Mouse (Mus musculus): Measurements from ENCODE around the gene Ccl24. TPM values are rescaled to one million over a fixed set of nuclear protein-coding genes. Genes with fewer than 3 reads are reported as not detected.

The Ccl24 gene
- polyA plus RNA-seq, 1 experiment from 2014 or later, result 1.5 TPM

Other genes starting within 250 kb of the Ccl24 start
- gene Fkbp6, start 223.0 kb downstream of the Ccl24 start, polyA plus RNA-seq (2015; fragmentation: Nextera tagmentation; extraction: Ambion mirVana), result not detected in 2 replicates
- gene Trim50, start 219.8 kb downstream of the Ccl24 start, polyA plus RNA-seq (2015; fragmentation: Nextera tagmentation; extraction: Ambion mirVana), result not detected in 2 replicates
- gene Nsun5, start 203.1 kb downstream of the Ccl24 start, polyA plus RNA-seq (2015; fragmentation: Nextera tagmentation; extraction: Ambion mirVana), result 38.0 and 41.8 TPM in 2 replicates
- 11.4 and 11.7 TPM in 2 replicates for gene Pom121, start 178.5 kb downstream of the Ccl24 start, polyA plus RNA-seq (2015; fragmentation: Nextera tagmentation; extraction: Ambion mirVana)
- gene Hip1, start 27.9 kb downstream of the Ccl24 start, polyA plus RNA-seq (2015; fragmentation: Nextera tagmentation; extraction: Ambion mirVana), result 29.1 and 32.5 TPM in 2 replicates
- not detected in 2 replicates for gene Ccl26, start 9.5 kb downstream of the Ccl24 start, polyA plus RNA-seq (2015; fragmentation: Nextera tagmentation; extraction: Ambion mirVana)
- 60.3 and 72.2 TPM in 2 replicates for gene Rhbdd2, start 59.6 kb upstream of the Ccl24 start, polyA plus RNA-seq (2015; fragmentation: Nextera tagmentation; extraction: Ambion mirVana)
- gene Por, start 97.0 kb upstream of the Ccl24 start, polyA plus RNA-seq (2015; fragmentation: Nextera tagmentation; extraction: Ambion mirVana), result 104 and 121 TPM in 2 replicates
- gene Tmem120a, start 171.4 kb upstream of the Ccl24 start, polyA plus RNA-seq (2015; fragmentation: Nextera tagmentation; extraction: Ambion mirVana), result 81.3 and 82.9 TPM in 2 replicates
- gene Styxl1, start 205.3 kb upstream of the Ccl24 start, polyA plus RNA-seq (2015; fragmentation: Nextera tagmentation; extraction: Ambion mirVana), result 0.23 and 0.35 TPM in 2 replicates
- gene Mdh2, start 205.4 kb upstream of the Ccl24 start, polyA plus RNA-seq (2015; fragmentation: Nextera tagmentation; extraction: Ambion mirVana), result 562 and 563 TPM in 2 replicates
- gene Srrm3, start 233.8 kb upstream of the Ccl24 start, polyA plus RNA-seq (2015; fragmentation: Nextera tagmentation; extraction: Ambion mirVana), result 44.0 and 60.9 TPM in 2 replicates

Measured in forebrain, embryonic 16.5 days (tissue).